Mouse (Mus musculus): ENCODE results near the gene Mymx.
A peak's percentile ranks its signal among the peaks of the same experiment; 100 is the strongest.

- TF ChIP-seq CTCF (IDR thresholded peaks at IDR 0.05) = no peak
- TF ChIP-seq EP300 (IDR thresholded peaks at IDR 0.05) = peak; percentile 51; the same call in 1 of the 2 replicates
Measured at GRCm38 (mm10) chr17:45610144-45610866, 8.4 kb upstream of the Mymx start.

All from lung, postnatal 0 days (tissue).